Mouse (Mus musculus): Measurements from ENCODE around the gene Fam217a. TPM values are rescaled to one million over a fixed set of nuclear protein-coding genes. Genes with fewer than 3 reads are reported as not detected.
"Not testable (repeated sequence)": the region's sequence is repeated elsewhere in the genome, so short reads cannot be mapped to it uniquely, and the experiment has no call there.

Fam217a gene
- polyA plus RNA-seq (2016; fragmentation: Nextera tagmentation; extraction: Ambion mirVana): 1.6 and 1.7 TPM in 2 replicates

GRCm38 (mm10) chr13:34924210-34924609, at the start of gene Fam217a, which contains the start of gene 4933417A18Rik:
Gene Fam217a, minus strand, starts transcription at chr13:34924310.
Gene 4933417A18Rik, plus strand, starts transcription at chr13:34924409.
- Histone ChIP-seq H3K27me3 (replicated peaks) (no peaks in the 10 kb centered on the region), H3K9me3 (replicated peaks) (no peaks in the 10 kb centered on the region), H3K4me1 (replicated peaks) (no peaks in the 10 kb centered on the region), H3K4me2 (no peak within 1 kb of the TSS), H3K9ac (no peak within 1 kb of the TSS), H3K27ac (ENCODE audit: poor library complexity, severe bottlenecking) (no peak within 1 kb of the TSS), H3K36me3 (no peaks in the 10 kb centered on the region), H3K4me3 (no peak within 1 kb of the TSS)
- 73% methylated on average over 4 of the region's 4 CpGs for WGBS
- no peak for ATAC-seq (ENCODE audit: insufficient number of reproducible peaks, low FRiP score)

DNA sequence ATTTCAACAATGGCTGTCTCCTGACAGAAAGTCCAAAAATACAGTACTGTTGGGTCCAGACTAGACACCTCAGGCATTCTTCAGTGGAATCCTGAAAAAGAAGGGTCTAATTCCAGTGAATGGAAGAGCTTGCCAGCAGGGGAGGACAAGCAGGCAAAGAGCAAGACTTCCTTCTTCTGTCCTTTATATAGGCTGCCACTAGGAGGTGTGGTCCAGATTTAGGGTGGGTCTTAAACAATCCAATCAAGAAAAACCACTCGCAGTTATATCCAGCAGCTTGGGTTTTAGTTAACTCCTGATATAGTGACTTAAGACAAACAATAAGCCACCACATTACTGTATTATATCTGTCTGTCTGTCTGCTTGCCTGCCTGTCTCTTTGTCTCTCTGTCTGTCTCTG, 49.7 kb upstream of the Fam217a start:
- Histone ChIP-seq H3K27ac (ENCODE audit: poor library complexity, severe bottlenecking) (no peak overlapping the region), H3K27me3 (replicated peaks) (0 out of 2 replicates have a peak, but pooled peaks cover 5% of the 10 kb centered on the region), H3K4me2 (no peak overlapping the region), H3K36me3 (peaks cover 25% of the 10 kb centered on the region), H3K9ac (no peak overlapping the region), H3K4me3 (no peak overlapping the region), H3K4me1 (replicated peaks) (no peaks in the 10 kb centered on the region), H3K9me3 (replicated peaks) (no peaks in the 10 kb centered on the region)
- no peak for ATAC-seq (ENCODE audit: insufficient number of reproducible peaks, low FRiP score)
- 43% methylated on average over 1 of the region's 1 CpGs for WGBS

DNA sequence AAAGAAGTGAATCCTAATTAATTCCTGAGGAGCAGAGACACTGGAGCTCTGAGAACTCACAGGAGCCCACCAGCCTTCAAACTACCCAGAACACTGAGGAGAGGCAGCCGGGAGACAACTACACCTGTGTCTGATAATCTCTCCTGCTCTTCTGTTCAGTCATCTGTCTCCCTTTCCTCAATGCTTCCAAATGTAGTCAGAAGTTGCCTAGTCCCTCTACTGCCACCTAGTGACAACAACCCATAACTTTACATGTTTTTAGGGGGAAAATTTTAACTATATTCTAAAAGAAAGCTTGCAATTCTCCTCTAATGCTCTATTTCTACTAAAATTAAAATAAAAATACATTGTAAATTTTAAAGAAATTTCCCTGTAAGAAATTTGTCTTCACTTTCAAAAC, 49.0 kb upstream of the Fam217a start:
- ATAC-seq (ENCODE audit: insufficient number of reproducible peaks, low FRiP score): no peak

DNA sequence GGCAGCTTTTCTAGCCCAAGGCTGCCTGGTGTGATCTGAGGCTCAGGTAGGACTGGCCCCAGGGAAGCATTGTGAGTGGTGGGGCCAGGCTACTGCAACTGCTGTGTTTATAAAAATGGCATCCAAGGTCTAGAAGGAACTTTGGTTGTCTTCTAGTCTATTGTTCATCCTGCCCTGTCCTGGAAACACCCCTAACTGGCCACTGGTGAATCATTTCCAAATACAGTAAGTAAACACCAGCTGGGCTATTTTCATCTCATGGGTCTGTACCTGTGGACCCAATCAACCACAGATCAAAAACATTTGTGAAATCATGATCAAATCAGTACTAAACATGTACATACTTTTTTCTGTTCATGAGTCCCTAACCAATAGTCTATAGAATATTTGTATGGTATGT, 48.3 kb upstream of the Fam217a start:
- not testable (repeated sequence) for H3K27me3 ChIP-seq (replicated peaks); H3K4me3 ChIP-seq; ATAC-seq (ENCODE audit: insufficient number of reproducible peaks, low FRiP score); H3K9ac ChIP-seq; H3K4me1 ChIP-seq (replicated peaks); H3K27ac ChIP-seq (ENCODE audit: poor library complexity, severe bottlenecking); H3K4me2 ChIP-seq; H3K9me3 ChIP-seq (replicated peaks)
- peaks cover 13% of the 10 kb centered on the region for H3K36me3 ChIP-seq

More for the DNA sequence above, 49.0 kb upstream of the Fam217a start:
- 0 out of 2 replicates have a peak, but pooled peaks cover 5% of the 10 kb centered on the region for H3K27me3 ChIP-seq (replicated peaks)
- no peak overlapping the region for H3K4me3 ChIP-seq
- H3K4me1 ChIP-seq (replicated peaks): no peaks in the 10 kb centered on the region
- H3K9ac ChIP-seq: no peak overlapping the region
- no peak overlapping the region for H3K27ac ChIP-seq (ENCODE audit: poor library complexity, severe bottlenecking)
- WGBS: 30% methylated on average over 1 of the region's 1 CpGs
- no peaks in the 10 kb centered on the region for H3K9me3 ChIP-seq (replicated peaks)
- H3K4me2 ChIP-seq: no peak overlapping the region
- H3K36me3 ChIP-seq: peaks cover 20% of the 10 kb centered on the region

DNA sequence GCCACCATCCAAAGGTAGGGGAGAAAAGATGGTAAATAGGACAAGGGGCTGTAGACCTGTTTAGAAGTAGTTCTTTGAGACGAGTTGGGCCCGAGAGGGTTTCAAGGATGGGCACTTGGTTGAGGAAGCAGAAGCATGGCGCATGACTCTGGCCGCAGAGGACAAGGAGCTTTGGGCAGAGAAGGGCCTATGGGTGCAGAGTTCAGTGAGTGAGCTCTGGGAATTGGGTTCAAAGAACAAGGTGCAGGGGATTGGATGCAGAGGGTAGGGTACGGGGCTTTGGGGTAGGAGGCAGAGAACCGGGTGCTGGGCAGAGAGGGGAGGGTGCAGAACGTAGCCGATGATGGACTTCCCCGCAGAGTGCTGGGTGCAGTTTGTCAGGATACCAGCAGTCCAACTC, 41.5 kb upstream of the Fam217a start:
- H3K9ac ChIP-seq; H3K4me3 ChIP-seq; H3K4me1 ChIP-seq (replicated peaks); ATAC-seq (ENCODE audit: insufficient number of reproducible peaks, low FRiP score); H3K4me2 ChIP-seq; H3K27ac ChIP-seq (ENCODE audit: poor library complexity, severe bottlenecking); H3K36me3 ChIP-seq; H3K9me3 ChIP-seq (replicated peaks): not testable (repeated sequence)
- WGBS: 67% methylated on average over 9 of the region's 9 CpGs
- H3K27me3 ChIP-seq (replicated peaks): peaks cover 22% of the 10 kb centered on the region

GRCm38 (mm10) chr13:34964866-34965265, 40.8 kb upstream of the Fam217a start:
- Histone ChIP-seq H3K9me3 (replicated peaks) (no peaks in the 10 kb centered on the region), H3K27me3 (replicated peaks) (peaks cover 22% of the 10 kb centered on the region), H3K4me1 (replicated peaks) (peaks cover 6% of the 10 kb centered on the region; the same call in 1 of the 2 replicates), H3K27ac (ENCODE audit: poor library complexity, severe bottlenecking) (no peak overlapping the region), H3K9ac (0 out of 2 replicates have a peak overlapping the region, but pooled peaks have one; percentile 1), H3K36me3 (no peaks in the 10 kb centered on the region), H3K4me2 (peak overlapping the region; percentile 95), H3K4me3 (peak overlapping the region; percentile 60)
- no peak for ATAC-seq (ENCODE audit: insufficient number of reproducible peaks, low FRiP score)
- 7% methylated on average over 5 of the region's 5 CpGs for WGBS

- 4% methylated on average over 14 of the region's 14 CpGs for WGBS
- ATAC-seq (ENCODE audit: insufficient number of reproducible peaks, low FRiP score): no peak
- Histone ChIP-seq H3K4me3 (peak overlapping the region; percentile 60), H3K27me3 (replicated peaks) (peaks cover 24% of the 10 kb centered on the region), H3K4me2 (peak overlapping the region; percentile 95), H3K27ac (ENCODE audit: poor library complexity, severe bottlenecking) (no peak overlapping the region), H3K4me1 (replicated peaks) (peaks cover 6% of the 10 kb centered on the region; the same call in 1 of the 2 replicates), H3K9me3 (replicated peaks) (no peaks in the 10 kb centered on the region), H3K36me3 (no peaks in the 10 kb centered on the region), H3K9ac (0 out of 2 replicates have a peak overlapping the region, but pooled peaks have one; percentile 1)
These were observed 40.3 kb upstream of the Fam217a start for GRCm38 (mm10) chr13:34964419-34964818.

GRCm38 (mm10) chr13:34963511-34964397, 39.6 kb upstream of the Fam217a start, which contains the start of gene Eci3:
Gene Eci3, minus strand, starts transcription at chr13:34963810.
- Histone ChIP-seq H3K27ac (ENCODE audit: poor library complexity, severe bottlenecking) (no peak within 1 kb of the TSS), H3K9me3 (replicated peaks) (no peaks in the 10 kb centered on the region), H3K4me3 (peak within 1 kb of the TSS; percentile 60), H3K4me1 (replicated peaks) (peaks cover 6% of the 10 kb centered on the region; the same call in 1 of the 2 replicates), H3K4me2 (peak within 1 kb of the TSS; percentile 95), H3K9ac (peak within 1 kb of the TSS; percentile 73), H3K27me3 (replicated peaks) (peaks cover 21% of the 10 kb centered on the region), H3K36me3 (no peaks in the 10 kb centered on the region)
- 2% methylated on average over 32 of the region's 32 CpGs for WGBS
- ATAC-seq (ENCODE audit: insufficient number of reproducible peaks, low FRiP score): peak; percentile 61

DNA sequence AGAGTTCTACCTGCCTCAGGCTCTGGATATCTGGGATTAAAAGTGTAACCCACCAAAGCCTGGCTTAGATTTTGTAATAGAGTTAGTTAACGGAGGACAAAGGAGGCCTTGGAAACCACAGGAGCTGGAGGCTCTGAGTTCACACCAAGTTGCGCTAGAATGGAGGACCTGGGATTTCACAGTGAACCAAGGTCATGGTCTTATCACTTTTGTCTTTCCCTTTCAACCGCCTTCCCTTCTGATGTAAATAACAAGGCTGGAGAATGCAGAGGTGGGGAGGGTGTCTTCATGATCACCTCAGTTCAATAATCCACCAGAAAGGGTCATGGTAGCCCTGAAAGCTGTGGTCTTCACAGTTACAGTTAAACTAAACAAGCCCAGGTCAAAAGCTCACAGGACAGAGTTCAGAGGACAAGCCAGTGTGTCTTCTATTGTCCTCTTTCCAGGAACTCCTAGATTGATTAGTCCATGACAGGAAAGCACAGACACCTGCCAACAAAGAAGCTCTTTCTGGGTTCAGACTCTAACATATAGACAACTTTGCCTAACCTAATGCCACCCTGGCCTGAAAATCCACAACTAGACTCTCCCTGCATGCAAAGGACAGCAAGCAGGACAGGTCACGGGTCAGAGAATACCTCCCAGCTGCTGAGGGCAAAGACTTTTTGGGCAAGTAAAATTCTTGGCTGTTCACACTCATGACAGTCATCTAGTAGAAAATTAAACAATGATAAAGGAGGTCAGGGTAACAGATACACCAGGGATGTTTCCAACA, 37.1 kb upstream of the Fam217a start:
- Histone ChIP-seq H3K4me1 (replicated peaks) (peaks cover 6% of the 10 kb centered on the region; the same call in 1 of the 2 replicates), H3K4me3 (no peak overlapping the region), H3K9me3 (replicated peaks) (0 out of 2 replicates have a peak, but pooled peaks cover 2% of the 10 kb centered on the region), H3K9ac (no peak overlapping the region), H3K27me3 (replicated peaks) (peaks cover 22% of the 10 kb centered on the region), H3K4me2 (no peak overlapping the region), H3K36me3 (no peaks in the 10 kb centered on the region), H3K27ac (ENCODE audit: poor library complexity, severe bottlenecking) (no peak overlapping the region)
- 77% methylated on average over 4 of the region's 4 CpGs for WGBS
- ATAC-seq (ENCODE audit: insufficient number of reproducible peaks, low FRiP score): no peak

- not testable (repeated sequence) for ATAC-seq (ENCODE audit: insufficient number of reproducible peaks, low FRiP score); H3K9me3 ChIP-seq (replicated peaks); H3K36me3 ChIP-seq; H3K9ac ChIP-seq; H3K4me2 ChIP-seq; H3K27ac ChIP-seq (ENCODE audit: poor library complexity, severe bottlenecking); H3K4me1 ChIP-seq (replicated peaks); H3K4me3 ChIP-seq; H3K27me3 ChIP-seq (replicated peaks)
- 85% methylated on average over 3 of the region's 3 CpGs for WGBS
These were observed 34.0 kb upstream of the Fam217a start for GRCm38 (mm10) chr13:34958158-34958557.

DNA sequence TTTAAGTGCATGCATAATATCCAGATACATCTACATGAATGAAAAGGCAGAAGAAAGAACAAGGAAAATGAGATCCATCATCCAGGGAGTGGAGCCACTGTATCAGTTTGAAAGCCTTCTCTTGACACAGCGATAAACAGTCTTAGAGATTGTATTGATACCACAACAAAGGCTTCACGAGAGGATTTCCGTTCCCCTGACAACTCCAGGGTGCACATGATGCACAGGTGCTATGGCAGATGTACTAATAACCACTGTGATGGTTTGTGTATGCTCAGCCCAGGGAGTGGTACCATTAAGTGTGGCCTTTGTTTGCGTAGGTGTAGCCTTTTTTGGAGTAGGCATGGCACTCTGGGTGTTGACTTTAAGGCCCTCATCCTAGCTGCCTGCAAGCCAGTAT, 32.8 kb upstream of the Fam217a start:
- no peaks in the 10 kb centered on the region for H3K4me1 ChIP-seq (replicated peaks)
- H3K9me3 ChIP-seq (replicated peaks): 0 out of 2 replicates have a peak, but pooled peaks cover 2% of the 10 kb centered on the region
- WGBS: 75% methylated on average over 4 of the region's 4 CpGs
- H3K27ac ChIP-seq (ENCODE audit: poor library complexity, severe bottlenecking): no peak overlapping the region
- H3K4me2 ChIP-seq: no peak overlapping the region
- no peak for ATAC-seq (ENCODE audit: insufficient number of reproducible peaks, low FRiP score)
- H3K9ac ChIP-seq: no peak overlapping the region
- H3K27me3 ChIP-seq (replicated peaks): peaks cover 6% of the 10 kb centered on the region; the same call in 1 of the 2 replicates
- no peak overlapping the region for H3K4me3 ChIP-seq
- no peaks in the 10 kb centered on the region for H3K36me3 ChIP-seq

Data from heart, embryonic 12.5 days (tissue).